Mouse (Mus musculus) MEL (cell line): ENCODE data around the gene Olfr706. TPM values are rescaled to one million over a fixed set of nuclear protein-coding genes. Genes with fewer than 3 reads are reported as not detected.

Experiments used
- DNase-seq: peaks from one replicate; pipeline ENCODE4 v3.0.0; 2011; ENCODE audit warnings: low read depth, low spot score
- H3K27ac ChIP-seq: 2 replicates; pipeline ENCODE4 v1.5.1; 2012; ENCODE audit warnings: low read depth, mild to moderate bottlenecking, control low read depth, low read length, moderate library complexity; ENCODE audit not compliant: control insufficient read depth
- H3K27me3 ChIP-seq, 2 experiments: fragments of 150-350 bp in 1 of 2; sonication (generic) in 1 of 2; 2 replicates each; pipeline ENCODE4 v1.6.1; 2012; ENCODE audit warnings: low read length in 2 of 2, mild to moderate bottlenecking in 2 of 2, improper control_type of control experiment in 1 of 2, moderate library complexity in 1 of 2; ENCODE audit not compliant: insufficient read depth in 2 of 2, control insufficient read depth in 1 of 2
- H3K36me3 ChIP-seq, 2 experiments: 2 replicates each; pipeline ENCODE4 v1.6.1; 2012 to 2014; ENCODE audit warnings: low read length in 2 of 2, improper control_type of control experiment in 1 of 2, inconsistent platforms in 1 of 2, mild to moderate bottlenecking in 1 of 2; ENCODE audit not compliant: insufficient read depth in 2 of 2, control insufficient read depth in 1 of 2
- H3K4me1 ChIP-seq, 2 experiments: fragments of 150-350 bp in 1 of 2; sonication (generic) in 1 of 2; 2 replicates each; pipeline ENCODE4 v1.6.1; 2012; ENCODE audit warnings: low read length in 2 of 2, improper control_type of control experiment in 1 of 2, mild to moderate bottlenecking in 1 of 2; ENCODE audit not compliant: insufficient read depth in 2 of 2, control insufficient read depth in 1 of 2
- H3K4me3 ChIP-seq, 2 experiments: fragments of 150-350 bp in 1 of 2; sonication (generic) in 1 of 2; 2 replicates each; pipeline ENCODE4 v1.5.1; 2012; ENCODE audit warnings: low read depth in 2 of 2, low read length in 2 of 2, mild to moderate bottlenecking in 2 of 2, moderate library complexity in 2 of 2, control low read depth in 1 of 2, improper control_type of control experiment in 1 of 2; ENCODE audit not compliant: control insufficient read depth in 1 of 2, insufficient read depth in 1 of 2
- H3K79me2 ChIP-seq: 2 replicates; pipeline ENCODE4 v1.6.1; 2012; ENCODE audit warnings: mild to moderate bottlenecking, low read length, moderate library complexity; ENCODE audit not compliant: control insufficient read depth, poor library complexity, insufficient read depth
- H3K9ac ChIP-seq: 2 replicates; pipeline ENCODE4 v1.6.1; 2012; ENCODE audit warnings: low read depth, mild to moderate bottlenecking, control low read depth, low read length, moderate library complexity; ENCODE audit not compliant: control insufficient read depth, poor library complexity, severe bottlenecking
- H3K9me3 ChIP-seq: fragments of 150-350 bp; sonication (generic); replicated peaks from 2 replicates; pipeline ENCODE4 v1.6.1; 2012; ENCODE audit warnings: mild to moderate bottlenecking, low read length, improper control_type of control experiment, moderate library complexity; ENCODE audit not compliant: insufficient read depth
- BHLHE40 ChIP-seq: IDR thresholded peaks from 2 replicates; pipeline ENCODE4 v1.6.1; 2012; ENCODE audit warnings: low read depth, mild to moderate bottlenecking, inconsistent platforms, low read length, improper control_type of control experiment, borderline replicate concordance
- CHD1 ChIP-seq: IDR thresholded peaks from 2 replicates; pipeline ENCODE4 v1.6.1; 2012; ENCODE audit warnings: low read depth, mild to moderate bottlenecking, inconsistent platforms, low read length, improper control_type of control experiment
- E2F4 ChIP-seq: IDR thresholded peaks from 2 replicates; pipeline ENCODE4 v1.6.1; 2011; ENCODE audit warnings: low read depth, low read length, improper control_type of control experiment, borderline replicate concordance
- ELF1 ChIP-seq: IDR thresholded peaks from 2 replicates; pipeline ENCODE4 v1.6.1; 2014; ENCODE audit warnings: low read depth, mild to moderate bottlenecking, inconsistent platforms, low read length, improper control_type of control experiment, moderate library complexity
- EP300 ChIP-seq, 2 experiments: IDR thresholded peaks; 2 replicates each; pipeline ENCODE4 v1.6.1; 2011; ENCODE audit warnings: improper control_type of control experiment in 2 of 2, low read length in 2 of 2, low read depth in 1 of 2, mild to moderate bottlenecking in 1 of 2
- ETS1 ChIP-seq: IDR thresholded peaks from 2 replicates; pipeline ENCODE4 v1.6.1; 2012; ENCODE audit warnings: low read depth, mild to moderate bottlenecking, inconsistent platforms, low read length, improper control_type of control experiment, moderate library complexity
- GATA1 ChIP-seq: IDR thresholded peaks from 2 replicates; pipeline ENCODE4 v1.6.1; 2011; ENCODE audit warnings: low read depth, low read length, improper control_type of control experiment
- HCFC1 ChIP-seq: IDR thresholded peaks from 2 replicates; pipeline ENCODE4 v1.6.1; 2012; ENCODE audit warnings: low read depth, mild to moderate bottlenecking, inconsistent platforms, low read length, improper control_type of control experiment, moderate library complexity
- KAT2A ChIP-seq: conservative IDR thresholded peaks from 2 replicates; pipeline ENCODE4 v1.6.1; 2012; ENCODE audit warnings: low read depth, low read length, improper control_type of control experiment, inconsistent platforms
- MAX ChIP-seq: IDR thresholded peaks from 2 replicates; pipeline ENCODE4 v1.6.1; 2011; ENCODE audit warnings: low read length, improper control_type of control experiment
- MAZ ChIP-seq: IDR thresholded peaks from 2 replicates; pipeline ENCODE4 v1.6.1; 2012; ENCODE audit warnings: low read depth, mild to moderate bottlenecking, inconsistent platforms, low read length, improper control_type of control experiment
- MEF2A ChIP-seq: IDR thresholded peaks from 2 replicates; pipeline ENCODE4 v1.6.1; 2014; ENCODE audit warnings: low read depth, mild to moderate bottlenecking, inconsistent platforms, low read length, improper control_type of control experiment; ENCODE audit not compliant: poor library complexity, insufficient replicate concordance, severe bottlenecking; ENCODE audit errors: extremely low read depth
- MXI1 ChIP-seq: IDR thresholded peaks from 2 replicates; pipeline ENCODE4 v1.6.1; 2011; ENCODE audit warnings: mild to moderate bottlenecking, low read depth, low read length, improper control_type of control experiment
- MYC ChIP-seq: IDR thresholded peaks from 2 replicates; pipeline ENCODE4 v1.6.1; 2011; ENCODE audit warnings: low read depth, mild to moderate bottlenecking, low read length, improper control_type of control experiment, moderate library complexity
- NELFE ChIP-seq: IDR thresholded peaks from 2 replicates; pipeline ENCODE4 v1.6.1; 2011; ENCODE audit warnings: low read depth, low read length, improper control_type of control experiment
- NRF1 ChIP-seq: IDR thresholded peaks from 2 replicates; pipeline ENCODE4 v1.6.1; 2014; ENCODE audit warnings: low read depth, mild to moderate bottlenecking, inconsistent platforms, low read length, improper control_type of control experiment, moderate library complexity; ENCODE audit not compliant: poor library complexity, insufficient read depth, severe bottlenecking
- POLR2AphosphoS2 ChIP-seq: IDR thresholded peaks from 2 replicates; pipeline ENCODE4 v1.6.1; 2011; ENCODE audit warnings: low read length, improper control_type of control experiment
- RAD21 ChIP-seq: IDR thresholded peaks from 2 replicates; pipeline ENCODE4 v1.6.1; 2011; ENCODE audit warnings: mild to moderate bottlenecking, low read depth, low read length, improper control_type of control experiment
- RCOR1 ChIP-seq: IDR thresholded peaks from 2 replicates; pipeline ENCODE4 v1.6.1; 2012; ENCODE audit warnings: low read depth, mild to moderate bottlenecking, inconsistent platforms, low read length, improper control_type of control experiment
- SIN3A ChIP-seq: IDR thresholded peaks from 2 replicates; pipeline ENCODE4 v1.6.1; 2012; ENCODE audit warnings: low read length, improper control_type of control experiment, inconsistent platforms
- SMC3 ChIP-seq: IDR thresholded peaks from 2 replicates; pipeline ENCODE4 v1.6.1; 2011; ENCODE audit warnings: low read depth, low read length, improper control_type of control experiment
- TAL1 ChIP-seq: IDR thresholded peaks from 2 replicates; pipeline ENCODE4 v1.6.1; 2012; ENCODE audit warnings: mild to moderate bottlenecking, inconsistent platforms, low read length, moderate library complexity, mixed read lengths
- USF1 ChIP-seq: IDR thresholded peaks from 2 replicates; pipeline ENCODE4 v1.6.1; 2014; ENCODE audit warnings: low read depth, mild to moderate bottlenecking, inconsistent platforms, low read length, improper control_type of control experiment, moderate library complexity
- USF2 ChIP-seq, 2 experiments: IDR thresholded peaks; 2 replicates each; pipeline ENCODE4 v1.6.1; 2011 to 2012; ENCODE audit warnings: improper control_type of control experiment in 2 of 2, low read length in 2 of 2, borderline replicate concordance in 1 of 2, inconsistent platforms in 1 of 2, low read depth in 1 of 2, mild to moderate bottlenecking in 1 of 2; ENCODE audit not compliant: insufficient read depth in 1 of 2
- ZKSCAN1 ChIP-seq: IDR thresholded peaks from 2 replicates; pipeline ENCODE4 v1.6.1; 2012; ENCODE audit warnings: low read depth, mild to moderate bottlenecking, inconsistent platforms, low read length, improper control_type of control experiment, moderate library complexity
- ZMIZ1 ChIP-seq: IDR thresholded peaks from 2 replicates; pipeline ENCODE4 v1.6.1; 2012; ENCODE audit warnings: low read depth, mild to moderate bottlenecking, inconsistent platforms, low read length, improper control_type of control experiment, moderate library complexity
- ZNF384 ChIP-seq: IDR thresholded peaks from 2 replicates; pipeline ENCODE4 v1.6.1; 2012; ENCODE audit warnings: low read depth, mild to moderate bottlenecking, inconsistent platforms, low read length, improper control_type of control experiment
- polyA plus RNA-seq, 2 experiments: library from polyadenylated mRNA; stranded (reverse) in 1 of 2; unstranded in 1 of 2; fragments of >175 nt in 1 of 2; fragments of >200 nt in 1 of 2; gene quantifications; 2 replicates each; pipeline versions ENCODE4 v1.2.1 to v1.2.4; 2012; ENCODE audit warnings: low replicate concordance in 2 of 2, low read depth in 1 of 2; ENCODE audit not compliant: insufficient read length in 2 of 2, insufficient read depth in 1 of 2, missing spikeins in 1 of 2
- total RNA-seq: library from RNA; depleted of rRNA; stranded (reverse); fragments of 300-350 nt; gene quantifications from 2 replicates; pipeline ENCODE4 v1.2.3, GENCODE M21; 2012

Olfr706 gene
- total and polyA plus RNA-seq, 3 experiments, result not detected

DNA sequence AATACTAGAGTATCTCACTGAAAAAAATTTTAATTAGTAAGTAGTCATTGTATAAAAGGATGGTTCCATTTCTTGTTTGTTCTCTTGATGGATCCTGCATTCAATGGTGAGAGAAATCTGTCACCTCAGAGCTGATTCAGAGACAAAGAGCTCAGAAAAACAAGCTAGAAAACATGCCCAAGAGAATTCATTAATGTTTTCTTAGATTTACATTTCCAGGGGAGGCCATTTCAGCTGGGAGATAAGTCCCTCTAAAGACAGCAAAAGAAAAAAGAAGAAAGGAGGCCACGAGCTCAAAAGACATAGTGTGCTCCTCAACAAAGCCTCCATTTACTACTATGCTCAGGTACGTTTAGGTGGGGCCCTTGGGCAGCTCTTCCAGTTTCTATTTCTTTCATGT, 44.9 kb downstream of the Olfr706 start, which contains the start of gene Olfr703:
Gene Olfr703 (plus strand): TSS at position 301 of the 400 bp plus-strand sequence.
- H3K36me3 ChIP-seq, result no peaks in the 10 kb centered on the region
- no peak within 1 kb of the TSS for H3K27ac ChIP-seq
- H3K27me3 ChIP-seq, result no peaks in the 10 kb centered on the region
- no peaks in the 10 kb centered on the region for H3K79me2 ChIP-seq
- no peaks in the 10 kb centered on the region for H3K4me1 ChIP-seq
- no peak for TF ChIP-seq MYC
- no peak for TF ChIP-seq ZMIZ1
- no peak for TF ChIP-seq USF2 (IDR thresholded peaks at IDR 0.05; ENCODE audit: borderline replicate concordance in 1 of 2, insufficient read depth in 1 of 2, low read depth in 1 of 2, low read length in 2 of 2)
- TF ChIP-seq MAX, result no peak
- no peak for TF ChIP-seq MAZ
- TF ChIP-seq SMC3, result no peak
- TF ChIP-seq TAL1, result no peak
- no peak for TF ChIP-seq KAT2A
- TF ChIP-seq MEF2A, result no peak
- no peak for TF ChIP-seq RCOR1
- TF ChIP-seq NELFE, result no peak
- TF ChIP-seq GATA1, result no peak
- TF ChIP-seq SIN3A, result no peak
- TF ChIP-seq USF1, result no peak
- TF ChIP-seq RAD21, result no peak
- no peak for TF ChIP-seq HCFC1
- no peak for TF ChIP-seq E2F4
- no peak for TF ChIP-seq ETS1
- TF ChIP-seq, all 39 proteins: peak for 0
- no peak for DNase-seq
- no peak within 1 kb of the TSS for H3K4me3 ChIP-seq
- H3K9me3 ChIP-seq, result no peaks in the 10 kb centered on the region
- no peak within 1 kb of the TSS for H3K9ac ChIP-seq

DNA sequence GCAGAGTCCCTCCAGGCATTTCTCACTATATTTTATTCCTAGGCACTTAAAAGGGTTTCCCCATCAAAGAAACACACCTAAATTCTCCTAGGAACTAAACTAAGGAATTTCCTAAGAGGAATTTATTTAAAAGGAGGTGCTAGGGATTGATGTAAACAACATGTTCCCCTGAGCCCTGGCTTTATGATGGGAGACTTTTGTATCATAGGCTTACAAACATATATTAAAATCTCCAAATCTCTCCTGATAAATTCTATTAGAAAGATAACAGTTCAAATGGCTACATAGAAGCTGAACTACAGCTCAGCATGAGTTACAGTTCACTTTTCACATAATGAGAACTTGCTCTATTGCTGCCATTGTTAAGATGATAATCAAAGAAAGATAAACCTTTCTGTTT, 54.2 kb downstream of the Olfr706 start, which contains the start of gene Olfr702:
Gene Olfr702 (minus strand): TSS at position 101 of the 400 bp plus-strand sequence.
- TF ChIP-seq KAT2A (no peak), ELF1 (no peak), NRF1 (no peak), MAX (no peak), SIN3A (no peak), MXI1 (no peak), TAL1 (no peak), BHLHE40 (no peak), RCOR1 (no peak), CHD1 (no peak), ZMIZ1 (no peak), USF1 (no peak), GATA1 (no peak), ZNF384 (no peak), E2F4 (no peak), HCFC1 (no peak), ZKSCAN1 (no peak), EP300 (IDR thresholded peaks at IDR 0.05; ENCODE audit: low read depth in 1 of 2, low read length in 2 of 2) (no peak), POLR2AphosphoS2 (no peak), ETS1 (no peak)
- H3K27ac ChIP-seq, result no peak within 1 kb of the TSS
- no peak within 1 kb of the TSS for H3K4me3 ChIP-seq
- H3K9ac ChIP-seq, result no peak within 1 kb of the TSS
- H3K4me1 ChIP-seq, result no peaks in the 10 kb centered on the region
- H3K9me3 ChIP-seq, result no peaks in the 10 kb centered on the region
- DNase-seq, result no peak
- no peaks in the 10 kb centered on the region for H3K79me2 ChIP-seq
- no peaks in the 10 kb centered on the region for H3K27me3 ChIP-seq
- H3K36me3 ChIP-seq, result no peaks in the 10 kb centered on the region
